Mouse (Mus musculus): Measurements from ENCODE around the gene Nuak2.

DNA sequence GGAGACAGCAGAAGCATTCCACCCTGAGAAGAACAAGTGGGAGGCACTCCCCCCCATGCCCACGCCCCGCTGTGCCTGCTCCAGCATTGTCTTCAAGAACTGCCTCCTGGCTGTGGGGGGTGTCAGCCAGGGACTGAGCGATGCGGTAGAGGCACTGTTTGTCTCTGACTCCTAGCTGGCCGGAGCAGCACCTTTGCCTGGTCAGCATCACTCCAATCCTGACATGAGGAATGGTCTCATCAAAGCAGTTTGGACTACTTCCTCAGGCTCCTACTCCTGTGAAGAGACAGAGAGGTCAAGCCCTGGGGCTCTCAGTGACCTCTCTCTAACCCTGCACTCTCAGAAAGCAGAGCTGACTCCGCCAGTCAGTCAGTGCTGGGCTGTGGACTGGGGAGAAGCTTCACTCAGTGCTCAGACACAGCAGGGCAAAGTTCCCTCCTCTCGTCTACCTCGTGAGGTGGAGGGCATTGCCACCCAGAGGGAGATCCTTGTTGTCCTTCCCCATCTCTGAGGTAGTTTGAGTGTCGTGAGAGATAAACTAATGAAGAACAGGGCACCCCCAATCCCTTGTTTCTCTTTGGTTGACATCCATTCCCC is 11.2 kb upstream of the Nuak2 start:
- TF ChIP-seq EP300 (IDR thresholded peaks at IDR 0.05; ENCODE audit: insufficient read depth, low read depth, low read length) (no peak), CTCF (IDR thresholded peaks at IDR 0.05; ENCODE audit: low read depth, low read length) (no peak), POLR2A (IDR thresholded peaks at IDR 0.05; ENCODE audit: insufficient read depth, low read length) (no peak)
